Mouse (Mus musculus) gastrocnemius, adult 2 months (tissue): Measurements from ENCODE around the gene Rufy3. TPM values are rescaled to one million over a fixed set of nuclear protein-coding genes. Genes with fewer than 3 reads are reported as not detected.

ENCODE experiments used
- DNase-seq: peaks from one replicate; pipeline ENCODE4 v3.0.0; 2022
- H3K27ac ChIP-seq: fragments of 200-600 bp; 2 replicates; pipeline ENCODE4 v1.8.1; 2022; ENCODE audit warnings: mild to moderate bottlenecking
- H3K4me3 ChIP-seq: fragments of 200-600 bp; 2 replicates; pipeline ENCODE4 v1.8.1; 2022; ENCODE audit warnings: mild to moderate bottlenecking, moderate library complexity
- CTCF ChIP-seq: fragments of 200-600 bp; IDR thresholded peaks from 2 replicates; pipeline ENCODE4 v1.8.1; 2022; ENCODE audit warnings: antibody characterized with exemption, mild to moderate bottlenecking, moderate library complexity
- intact Hi-C: fragments of 180-260 bp; cut with DNase I; formaldehyde crosslinking; loops from one replicate; pipeline ENCODE4 v1.15.1; 2025
- total RNA-seq, 2 experiments: library from RNA; stranded (reverse); gene quantifications; 2 replicates each; pipeline ENCODE4 v1.2.3; 2021

Rufy3 gene
- total RNA-seq, 2 experiments from 2014 or later = 6.3 to 7.4 TPM

- no peak for TF ChIP-seq CTCF
- DNase-seq = peak; percentile 35
- intact Hi-C loops = no loop called here
- H3K27ac ChIP-seq = 0 out of 2 replicates have a peak overlapping the region, but pooled peaks have one; percentile 24
- peak overlapping the region; percentile 55 for H3K4me3 ChIP-seq
These were observed 18.6 kb downstream of the Rufy3 start for GRCm38 (mm10) chr5:88583271-88584031.

DNA sequence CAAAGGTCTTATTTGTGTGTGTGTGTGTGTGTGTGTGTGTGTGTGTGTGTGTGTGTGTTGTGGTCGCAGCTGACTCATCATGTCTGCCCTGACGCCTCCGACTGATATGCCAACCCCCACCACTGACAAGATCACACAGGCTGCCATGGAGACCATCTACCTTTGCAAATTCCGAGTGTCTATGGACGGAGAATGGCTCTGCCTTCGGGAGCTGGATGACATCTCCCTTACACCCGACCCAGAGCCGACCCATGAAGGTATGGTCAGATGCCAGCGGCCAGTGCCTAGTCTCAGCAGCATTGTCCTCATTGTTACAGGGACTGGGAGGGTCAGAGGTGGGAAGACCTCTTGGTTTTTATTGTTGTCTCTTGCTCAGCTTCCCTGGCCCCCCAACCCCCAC, 19.2 kb downstream of the Rufy3 start:
- H3K4me3 ChIP-seq = peak overlapping the region; percentile 55
- no peak for TF ChIP-seq CTCF
- intact Hi-C loops = no loop called here
- DNase-seq = no peak
- no peak overlapping the region for H3K27ac ChIP-seq

- TF ChIP-seq CTCF = no peak
- Histone ChIP-seq H3K4me3 (no peak overlapping the region), H3K27ac (peak overlapping the region; percentile 65; the same call in 1 of the 2 replicates)
- DNase-seq = no peak
- intact Hi-C loops = no loop called here
These were observed 21.8 kb downstream of the Rufy3 start for GRCm38 (mm10) chr5:88586407-88587174.

DNA sequence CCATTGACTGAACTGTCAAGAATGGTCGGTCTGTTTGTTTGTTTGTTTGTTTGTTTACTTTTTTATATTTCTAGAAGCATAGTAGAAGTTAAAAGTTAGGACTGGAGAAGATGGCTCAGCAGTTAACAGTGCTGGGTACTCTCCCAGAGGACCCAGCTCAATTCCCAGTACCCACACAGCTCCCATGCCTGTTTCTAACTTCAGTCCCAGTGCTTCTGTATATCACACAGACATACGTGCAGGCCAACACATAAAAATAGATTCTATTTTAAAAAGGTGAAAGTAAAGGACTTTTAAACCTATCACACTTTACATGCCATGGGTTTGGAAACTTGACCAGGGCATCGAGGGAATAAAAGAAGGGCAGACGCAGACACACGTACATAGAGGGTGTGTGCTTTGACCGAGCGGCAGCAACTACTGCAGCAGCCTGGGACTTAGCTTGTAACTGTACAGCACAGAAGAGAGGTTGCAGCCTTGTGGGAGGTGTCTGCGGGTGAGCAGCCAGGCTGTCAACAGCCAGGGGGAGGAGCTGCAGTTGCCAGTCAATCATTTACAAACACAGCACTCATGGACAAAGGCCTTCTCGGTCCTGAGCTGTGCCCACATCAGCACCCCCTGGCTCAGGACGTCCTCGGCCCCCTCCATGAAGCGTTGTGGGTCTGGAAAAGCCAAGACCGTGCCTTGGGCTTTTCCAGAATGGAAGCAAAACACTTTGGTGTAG, 22.5 kb downstream of the Rufy3 start:
- Histone ChIP-seq H3K27ac (peak overlapping the region; percentile 65), H3K4me3 (peak overlapping the region; percentile 31)
- DNase-seq = no peak
- intact Hi-C loops = no loop called here
- TF ChIP-seq CTCF = no peak

- DNase-seq = no peak
- no peak overlapping the region for H3K4me3 ChIP-seq
- TF ChIP-seq CTCF = no peak
- intact Hi-C loops = no loop called here
- no peak overlapping the region for H3K27ac ChIP-seq
These were observed 23.6 kb downstream of the Rufy3 start for GRCm38 (mm10) chr5:88588481-88588880.

DNA sequence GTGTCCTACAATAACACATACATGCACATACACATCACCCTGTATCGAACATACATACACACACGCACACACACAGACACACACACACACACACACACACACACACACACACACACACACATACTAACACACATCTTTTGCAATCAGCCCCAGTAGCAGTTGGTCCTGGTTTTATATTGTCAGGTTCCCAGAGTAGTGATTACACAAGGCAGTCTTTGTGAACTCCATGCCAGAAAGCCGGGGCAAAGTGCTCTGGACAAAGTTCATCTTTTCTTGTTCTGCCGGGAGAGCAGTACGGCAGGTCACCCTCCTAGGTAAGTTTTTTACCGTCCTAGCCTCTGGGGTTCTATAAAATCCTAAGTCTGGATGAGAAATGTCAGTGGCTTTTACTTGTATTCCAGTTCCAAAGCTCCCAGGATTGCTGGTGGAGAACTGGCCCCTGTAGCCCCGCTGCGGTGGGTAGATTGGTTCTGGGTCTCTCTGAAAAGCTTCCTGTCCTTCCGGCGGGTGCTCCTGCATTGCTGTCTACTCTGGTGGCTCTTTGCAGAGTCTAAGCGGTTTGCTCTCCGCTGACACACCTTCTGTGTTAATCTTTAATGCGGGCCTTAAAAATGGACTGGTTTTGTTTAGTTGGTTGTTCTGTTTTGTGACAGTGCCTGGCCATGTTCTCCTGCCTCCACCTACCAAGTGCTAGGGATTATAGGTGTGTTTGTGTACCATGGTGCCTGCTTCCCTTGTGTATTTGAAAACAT, 28.8 kb downstream of the Rufy3 start:
- H3K27ac ChIP-seq = no peak overlapping the region
- DNase-seq = no peak
- intact Hi-C loops = no loop called here
- no peak for TF ChIP-seq CTCF
- H3K4me3 ChIP-seq = no peak overlapping the region

DNA sequence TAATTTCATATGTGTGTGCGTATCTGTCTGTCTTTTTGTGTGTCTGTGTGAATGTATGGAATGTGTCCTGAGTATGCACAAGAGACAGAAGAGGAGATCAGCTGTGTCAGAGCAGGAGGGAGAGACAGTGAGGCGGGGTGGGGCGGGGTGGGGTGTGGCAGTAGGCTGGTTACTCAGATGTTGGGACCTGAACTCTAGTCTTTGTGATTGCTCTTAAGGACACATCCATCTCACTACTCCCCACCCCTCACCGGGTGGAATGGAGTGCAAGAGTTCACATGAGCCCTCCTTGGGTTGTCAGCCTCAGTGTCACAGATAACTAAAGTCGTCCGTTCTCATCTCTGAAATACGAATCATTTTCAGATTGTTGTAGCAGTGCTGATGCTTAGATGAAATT, 29.3 kb downstream of the Rufy3 start:
- H3K27ac ChIP-seq = no peak overlapping the region
- intact Hi-C loops = no loop called here
- no peak for DNase-seq
- H3K4me3 ChIP-seq = no peak overlapping the region
- TF ChIP-seq CTCF = no peak

GRCm38 (mm10) chr5:88595537-88596455, 31.0 kb downstream of the Rufy3 start:
- TF ChIP-seq CTCF = no peak
- DNase-seq = no peak
- H3K27ac ChIP-seq = no peak overlapping the region
- intact Hi-C loops = no loop called here
- no peak overlapping the region for H3K4me3 ChIP-seq

- intact Hi-C loops = no loop called here
- no peak overlapping the region for H3K27ac ChIP-seq
- H3K4me3 ChIP-seq = no peak overlapping the region
- no peak for TF ChIP-seq CTCF
- DNase-seq = no peak
These were observed 34.1 kb downstream of the Rufy3 start for GRCm38 (mm10) chr5:88598961-88599360.

DNA sequence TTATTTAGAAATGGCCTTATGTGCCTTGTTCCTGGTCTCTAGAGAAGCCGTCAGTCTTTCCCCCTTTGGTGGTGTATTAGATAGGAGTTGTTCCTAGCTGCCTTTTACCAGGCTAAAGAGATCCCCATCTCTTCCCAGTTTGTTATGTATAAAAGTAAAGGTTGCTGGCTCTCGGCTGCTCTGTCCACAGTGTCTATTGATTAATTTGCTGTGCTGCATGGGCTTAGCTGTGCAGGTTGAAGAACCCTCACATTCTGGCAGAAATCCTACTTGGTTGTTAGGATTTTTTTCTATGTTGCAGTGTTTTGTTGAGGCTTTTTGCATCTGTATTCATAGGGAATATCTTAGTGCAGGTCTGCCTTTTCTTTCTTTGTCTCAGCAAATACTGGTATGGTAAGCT, 37.2 kb downstream of the Rufy3 start:
- no peak for TF ChIP-seq CTCF
- intact Hi-C loops = no loop called here
- H3K4me3 ChIP-seq = no peak overlapping the region
- no peak overlapping the region; the same call in 1 of the 2 replicates for H3K27ac ChIP-seq
- DNase-seq = no peak

GRCm38 (mm10) chr5:88602713-88603112, 37.9 kb downstream of the Rufy3 start:
- intact Hi-C loops = no loop called here
- no peak for TF ChIP-seq CTCF
- no peak for DNase-seq
- Histone ChIP-seq H3K4me3 (no peak overlapping the region), H3K27ac (no peak overlapping the region)
